Mouse (Mus musculus) forebrain, embryonic 11.5 days (tissue): ENCODE results near the gene 1810024B03Rik. TPM values are rescaled to one million over a fixed set of nuclear protein-coding genes. Genes with fewer than 3 reads are reported as not detected.

ENCODE experiments used
- ATAC-seq: fragments of 200-750 bp; cut with Nextera tagmentation; replicated peaks from 2 replicates; pipeline ENCODE4 v1.8.0; 2017; ENCODE audit warnings: moderate TSS enrichment; ENCODE audit not compliant: low FRiP score
- DNase-seq: peaks from one replicate; pipeline ENCODE4 v3.0.0-alpha.2; 2017; ENCODE audit warnings: low spot score
- H3K27ac ChIP-seq: fragments of 300-500 bp; sonication (generic); 2 replicates; pipeline ENCODE4 v1.5.1; 2014; ENCODE audit warnings: low read depth, low read length
- H3K27me3 ChIP-seq: fragments of 300-500 bp; sonication (generic); 2 replicates; pipeline ENCODE4 v1.6.1; 2014; ENCODE audit warnings: mild to moderate bottlenecking, low read length, mixed read lengths; ENCODE audit not compliant: control insufficient read depth, insufficient read depth
- H3K36me3 ChIP-seq: fragments of 300-500 bp; sonication (generic); 2 replicates; pipeline ENCODE4 v1.6.1; 2014; ENCODE audit warnings: mild to moderate bottlenecking, low read length, moderate library complexity, mixed read lengths; ENCODE audit not compliant: control insufficient read depth, insufficient read depth
- H3K4me1 ChIP-seq: fragments of 300-500 bp; sonication (generic); replicated peaks from 2 replicates; pipeline ENCODE4 v1.6.1; 2014; ENCODE audit warnings: low read length, mixed read lengths; ENCODE audit not compliant: control insufficient read depth, insufficient read depth
- H3K4me2 ChIP-seq: fragments of 300-500 bp; sonication (generic); 2 replicates; pipeline ENCODE4 v1.6.1; 2014; ENCODE audit warnings: low read depth, mild to moderate bottlenecking, low read length, moderate library complexity, mixed read lengths; ENCODE audit not compliant: severe bottlenecking
- H3K4me3 ChIP-seq: fragments of 300-500 bp; sonication (generic); 2 replicates; pipeline ENCODE4 v1.5.1; 2014; ENCODE audit warnings: low read depth, low read length
- H3K9ac ChIP-seq: fragments of 300-500 bp; sonication (generic); 2 replicates; pipeline ENCODE4 v1.6.1; 2014; ENCODE audit warnings: low read length
- H3K9me3 ChIP-seq: fragments of 300-500 bp; sonication (generic); 2 replicates; pipeline ENCODE4 v1.6.1; 2016; ENCODE audit warnings: low read length, mixed read lengths; ENCODE audit not compliant: control insufficient read depth
- WGBS: fragments of 180-500 bp; shearing (Covaris S2); extraction: QIAGEN DNeasy Blood & Tissue Kit; methylation state at CpG from one replicate; pipeline ENCODE4 v1.1.7; 2014; 5-methylcytosine and 5-hydroxymethylcytosine counted together
- polyA plus RNA-seq: library from polyadenylated mRNA; unstranded; fragments of >200 nt; fragmentation: Nextera tagmentation; extraction: Ambion mirVana; gene quantifications from 2 replicates; pipeline ENCODE4 v1.2.1, GENCODE M21; 2014

1810024B03Rik gene
- 2.1 and 2.9 TPM in 2 replicates for polyA plus RNA-seq

GRCm38 (mm10) chr2:127207547-127208451 is at the start of gene 1810024B03Rik, which contains the start of gene Snrnp200:
1810024B03Rik (minus strand) TSS chr2:127208280.
Snrnp200 (plus strand) TSS chr2:127208386.
- H3K9me3 ChIP-seq: no peaks in the 10 kb centered on the region
- H3K36me3 ChIP-seq: peaks cover 3% of the 10 kb centered on the region; the same call in 1 of the 2 replicates
- ATAC-seq (peak; percentile 97), DNase-seq (peak; percentile 94)
- H3K4me1 ChIP-seq: peaks cover 7% of the 10 kb centered on the region; the same call in 1 of the 2 replicates
- peak within 1 kb of the TSS; percentile 65; the same call in 1 of the 2 replicates for H3K27ac ChIP-seq
- peak within 1 kb of the TSS; percentile 85 for H3K4me2 ChIP-seq
- WGBS: 12% methylated on average over 36 of the region's 36 CpGs
- H3K9ac ChIP-seq: peak within 1 kb of the TSS; percentile 90
- H3K27me3 ChIP-seq: no peaks in the 10 kb centered on the region
- H3K4me3 ChIP-seq: peak within 1 kb of the TSS; percentile 88

GRCm38 (mm10) chr2:127255294-127255693 is 47.2 kb upstream of the 1810024B03Rik start:
- DNase-seq (no peak), ATAC-seq (no peak)
- Histone ChIP-seq H3K4me2 (no peak overlapping the region), H3K27ac (no peak overlapping the region), H3K4me3 (no peak overlapping the region), H3K4me1 (no peaks in the 10 kb centered on the region), H3K36me3 (peaks cover 4% of the 10 kb centered on the region; the same call in 1 of the 2 replicates), H3K27me3 (no peaks in the 10 kb centered on the region), H3K9me3 (no peaks in the 10 kb centered on the region), H3K9ac (no peak overlapping the region)
- 94% methylated on average over 6 of the region's 6 CpGs for WGBS

GRCm38 (mm10) chr2:127254604-127255134 is 46.6 kb upstream of the 1810024B03Rik start:
- Histone ChIP-seq H3K27me3 (no peaks in the 10 kb centered on the region), H3K4me2 (no peak overlapping the region), H3K4me3 (no peak overlapping the region), H3K27ac (no peak overlapping the region), H3K4me1 (no peaks in the 10 kb centered on the region), H3K9ac (no peak overlapping the region), H3K9me3 (no peaks in the 10 kb centered on the region), H3K36me3 (peaks cover 4% of the 10 kb centered on the region; the same call in 1 of the 2 replicates)
- DNase-seq (no peak), ATAC-seq (no peak)
- 87% methylated on average over 3 of the region's 3 CpGs for WGBS

- Histone ChIP-seq H3K9me3 (no peaks in the 10 kb centered on the region), H3K27ac (no peak overlapping the region), H3K9ac (no peak overlapping the region), H3K4me2 (no peak overlapping the region), H3K36me3 (no peaks in the 10 kb centered on the region; the same call in 1 of the 2 replicates), H3K27me3 (no peaks in the 10 kb centered on the region), H3K4me3 (no peak overlapping the region), H3K4me1 (peaks cover 4% of the 10 kb centered on the region; the same call in 1 of the 2 replicates)
- no peak for ATAC-seq
- no peak for DNase-seq
- 95% methylated on average over 5 of the region's 5 CpGs for WGBS
Measured at GRCm38 (mm10) chr2:127252787-127253186, 44.7 kb upstream of the 1810024B03Rik start.

- DNase-seq (no peak), ATAC-seq (no peak)
- H3K27me3 ChIP-seq: no peaks in the 10 kb centered on the region
- H3K4me1 ChIP-seq: peaks cover 6% of the 10 kb centered on the region; the same call in 1 of the 2 replicates
- no peak overlapping the region for H3K9ac ChIP-seq
- no peaks in the 10 kb centered on the region for H3K9me3 ChIP-seq
- 78% methylated on average over 3 of the region's 3 CpGs for WGBS
- H3K36me3 ChIP-seq: no peaks in the 10 kb centered on the region; the same call in 1 of the 2 replicates
- no peak overlapping the region for H3K4me3 ChIP-seq
- no peak overlapping the region for H3K4me2 ChIP-seq
- H3K27ac ChIP-seq: no peak overlapping the region
Measured at GRCm38 (mm10) chr2:127251880-127252527, 43.9 kb upstream of the 1810024B03Rik start.

GRCm38 (mm10) chr2:127251457-127251856 is 43.4 kb upstream of the 1810024B03Rik start:
- Histone ChIP-seq H3K4me1 (peaks cover 10% of the 10 kb centered on the region), H3K27ac (no peak overlapping the region)
- ATAC-seq: no peak

GRCm38 (mm10) chr2:127250291-127251008 is 42.4 kb upstream of the 1810024B03Rik start:
- DNase-seq (no peak), ATAC-seq (no peak)
- H3K9me3 ChIP-seq: no peaks in the 10 kb centered on the region
- no peak overlapping the region for H3K4me3 ChIP-seq
- peaks cover 10% of the 10 kb centered on the region for H3K4me1 ChIP-seq
- WGBS: 93% methylated on average over 9 of the region's 9 CpGs
- no peaks in the 10 kb centered on the region for H3K27me3 ChIP-seq
- no peak overlapping the region for H3K9ac ChIP-seq
- no peak overlapping the region for H3K27ac ChIP-seq
- no peaks in the 10 kb centered on the region for H3K36me3 ChIP-seq
- no peak overlapping the region for H3K4me2 ChIP-seq

More at GRCm38 (mm10) chr2:127251457-127251856, 43.4 kb upstream of the 1810024B03Rik start:
- Histone ChIP-seq H3K9ac (no peak overlapping the region), H3K36me3 (no peaks in the 10 kb centered on the region; the same call in 1 of the 2 replicates), H3K4me2 (no peak overlapping the region), H3K9me3 (no peaks in the 10 kb centered on the region), H3K27me3 (no peaks in the 10 kb centered on the region), H3K4me3 (no peak overlapping the region)
- 85% methylated on average over 3 of the region's 3 CpGs for WGBS
- no peak for DNase-seq
